8 mouse cellular contexts compared by ENCODE assay signal in genomic region chr7:19271238-19272172, GRCm38 (mm10). TPM values are rescaled to one million over a fixed set of nuclear protein-coding genes. Genes with fewer than 3 reads are reported as not detected.
DNase-seq lines count a peak whose midpoint lies in the region; ATAC-seq and TF ChIP-seq lines count a peak whose summit lies in the region.

Gene Vasp, minus strand, starts transcription at chr7:19271817.

- peak; percentile 91 for DNase-seq in ES-CJ7 (ENCODE audit: low read depth, low spot score)
- DNase-seq in heart, postnatal 0 days (ENCODE audit: low spot score) = peak; percentile 83
- DNase-seq in kidney, postnatal 4 days = peak; percentile 86 to 91
- DNase-seq in telencephalon, adult 2 months (ENCODE audit: low read depth, low spot score) = peak; percentile 76

- under 1% methylated on average over 59 of the region's 62 CpGs for WGBS in forebrain, embryonic 13.5 days
- under 1% methylated on average over 60 of the region's 62 CpGs for WGBS in heart, postnatal 0 days
- under 1% methylated on average over 62 of the region's 62 CpGs for WGBS in liver, embryonic 16.5 days (ENCODE audit: insufficient replicate concordance)
- under 1% methylated on average over 62 of the region's 62 CpGs for WGBS in neural tube, embryonic 12.5 days

- peak; percentile 63; the same call in 1 of the 2 replicates for ATAC-seq in cerebellum, adult (ENCODE audit: insufficient number of reproducible peaks, low FRiP score, low TSS enrichment)
- peak; percentile 84 for ATAC-seq in forebrain, embryonic 13.5 days
- peak; percentile 59 for ATAC-seq in heart, postnatal 0 days (ENCODE audit: insufficient read depth, low read depth)
- peak; percentile 77 for ATAC-seq in liver, embryonic 16.5 days (ENCODE audit: low read depth)
- ATAC-seq in neural tube, embryonic 12.5 days (ENCODE audit: low FRiP score, low read depth) = peak; percentile 62

- H3K27me3 ChIP-seq in forebrain, embryonic 13.5 days = no peaks in the 10 kb centered on the region
- H3K27me3 ChIP-seq in heart, postnatal 0 days (ENCODE audit: control insufficient read depth, insufficient read depth, low read length) = no peaks in the 10 kb centered on the region
- no peaks in the 10 kb centered on the region for H3K27me3 ChIP-seq in liver, embryonic 16.5 days (ENCODE audit: control insufficient read depth, insufficient read depth, low read depth, low read length)
- no peaks in the 10 kb centered on the region for H3K27me3 ChIP-seq in neural tube, embryonic 12.5 days (replicated peaks)

- H3K9me3 ChIP-seq in forebrain, embryonic 13.5 days (replicated peaks) = no peaks in the 10 kb centered on the region
- no peaks in the 10 kb centered on the region for H3K9me3 ChIP-seq in heart, postnatal 0 days (replicated peaks; ENCODE audit: control insufficient read depth, low read length)
- H3K9me3 ChIP-seq in liver, embryonic 16.5 days (replicated peaks; ENCODE audit: control insufficient read depth, low read length) = no peaks in the 10 kb centered on the region
- no peaks in the 10 kb centered on the region for H3K9me3 ChIP-seq in neural tube, embryonic 12.5 days

- no peak for TF ChIP-seq CTCF in heart, postnatal 0 days (IDR thresholded peaks at IDR 0.05; ENCODE audit: low read depth)

- H3K4me2 ChIP-seq in forebrain, embryonic 13.5 days = peak within 1 kb of the TSS; percentile 94
- peak within 1 kb of the TSS; percentile 100 for H3K4me2 ChIP-seq in heart, postnatal 0 days (ENCODE audit: low read depth, low read length)
- H3K4me2 ChIP-seq in liver, embryonic 16.5 days (ENCODE audit: low read depth, low read length) = peak within 1 kb of the TSS; percentile 100
- H3K4me2 ChIP-seq in neural tube, embryonic 12.5 days (replicated peaks) = peak within 1 kb of the TSS; percentile 96

- H3K4me3 ChIP-seq in forebrain, embryonic 13.5 days = peak within 1 kb of the TSS; percentile 97
- peak within 1 kb of the TSS; percentile 99 for H3K4me3 ChIP-seq in heart, postnatal 0 days (ENCODE audit: low read depth, low read length)
- H3K4me3 ChIP-seq in liver, embryonic 16.5 days (ENCODE audit: low read depth, low read length) = peak within 1 kb of the TSS; percentile 82
- H3K4me3 ChIP-seq in neural tube, embryonic 12.5 days = peak within 1 kb of the TSS; percentile 97

- peak within 1 kb of the TSS; percentile 73 for H3K27ac ChIP-seq in forebrain, embryonic 13.5 days
- peak within 1 kb of the TSS; percentile 96 for H3K27ac ChIP-seq in heart, postnatal 0 days (ENCODE audit: low read depth)
- H3K27ac ChIP-seq in liver, embryonic 16.5 days (ENCODE audit: low read length) = peak within 1 kb of the TSS; percentile 98
- H3K27ac ChIP-seq in neural tube, embryonic 12.5 days = peak within 1 kb of the TSS; percentile 42

- H3K4me1 ChIP-seq in forebrain, embryonic 13.5 days = peaks cover 26% of the 10 kb centered on the region
- peaks cover 26% of the 10 kb centered on the region for H3K4me1 ChIP-seq in heart, postnatal 0 days (ENCODE audit: control insufficient read depth, insufficient read depth)
- H3K4me1 ChIP-seq in liver, embryonic 16.5 days (ENCODE audit: control insufficient read depth, low read depth, low read length) = peaks cover 45% of the 10 kb centered on the region
- peaks cover 21% of the 10 kb centered on the region for H3K4me1 ChIP-seq in neural tube, embryonic 12.5 days

- no peaks in the 10 kb centered on the region for H3K36me3 ChIP-seq in forebrain, embryonic 13.5 days (ENCODE audit: poor library complexity, severe bottlenecking)
- H3K36me3 ChIP-seq in heart, postnatal 0 days (replicated peaks; ENCODE audit: control insufficient read depth, insufficient read depth, low read length) = 0 out of 2 replicates have a peak, but pooled peaks cover 7% of the 10 kb centered on the region
- H3K36me3 ChIP-seq in liver, embryonic 16.5 days (ENCODE audit: control insufficient read depth, insufficient read depth) = no peaks in the 10 kb centered on the region
- H3K36me3 ChIP-seq in neural tube, embryonic 12.5 days = 0 out of 2 replicates have a peak, but pooled peaks cover 6% of the 10 kb centered on the region

- TF ChIP-seq EP300 in heart, postnatal 0 days (IDR thresholded peaks at IDR 0.05; ENCODE audit: low read depth) = no peak

- H3K9ac ChIP-seq in forebrain, embryonic 13.5 days = peak within 1 kb of the TSS; percentile 92
- H3K9ac ChIP-seq in heart, postnatal 0 days (replicated peaks; ENCODE audit: low read depth, low read length) = peak within 1 kb of the TSS; percentile 84
- peak within 1 kb of the TSS; percentile 90 for H3K9ac ChIP-seq in liver, embryonic 16.5 days (ENCODE audit: low read depth, low read length)
- peak within 1 kb of the TSS; percentile 92 for H3K9ac ChIP-seq in neural tube, embryonic 12.5 days

RNA-seq across cellular contexts. Expression of gene Vasp, which starts in this region (rescaled TPM):
- polyA plus RNA-seq in forebrain, embryonic 13.5 days (2015; fragmentation: Nextera tagmentation; extraction: Ambion mirVana) = 31.0 and 32.7 TPM in 2 replicates
- total RNA-seq in heart, postnatal 0 days (2014; rRNA removed; ENCODE audit: low replicate concordance) = 115 and 127 TPM in 2 replicates
- polyA plus RNA-seq in heart, postnatal 0 days (2015; fragmentation: Nextera tagmentation; extraction: Ambion mirVana) = 67.7 and 72.2 TPM in 2 replicates
- polyA plus RNA-seq in liver, embryonic 16.5 days (2015; fragmentation: Nextera tagmentation; extraction: Ambion mirVana) = 32.8 and 33.0 TPM in 2 replicates
- polyA plus RNA-seq in neural tube, embryonic 12.5 days (2016; fragmentation: Nextera tagmentation; extraction: Ambion mirVana) = 53.4 and 56.3 TPM in 2 replicates

Comparison
In these comparisons a context has a peak if more than half of its experiments do, and no peak if none do; other contexts are left out.
1. Peak in every context shown above with its lines: DNase-seq, ATAC-seq, H3K4me3 ChIP-seq and H3K27ac ChIP-seq.
2. H3K27ac ChIP-seq: peak in every context shown above with its lines; median percentile 98 in liver, embryonic 16.5 days; 96 in heart, postnatal 0 days; 73 in forebrain, embryonic 13.5 days; 42 in neural tube, embryonic 12.5 days.